Mouse (Mus musculus) lung, embryonic 16.5 days (tissue): ENCODE measurements around the gene Mgst2. TPM values are rescaled to one million over a fixed set of nuclear protein-coding genes. Genes with fewer than 3 reads are reported as not detected.

ENCODE experiments used
- ATAC-seq: fragments of 200-750 bp; cut with Nextera tagmentation; 2 replicates; pipeline ENCODE4 v1.8.0; 2017; ENCODE audit warnings: low read depth, mild to moderate bottlenecking, moderate library complexity
- H3K27ac ChIP-seq: fragments of 300-500 bp; sonication (generic); 2 replicates; pipeline ENCODE4 v1.5.1; 2014; ENCODE audit warnings: mild to moderate bottlenecking, control low read depth, low read length
- H3K27me3 ChIP-seq: fragments of 300-500 bp; sonication (generic); 2 replicates; pipeline ENCODE4 v1.6.1; 2014; ENCODE audit warnings: low read depth, low read length, mixed read lengths; ENCODE audit not compliant: control insufficient read depth, insufficient read depth
- H3K36me3 ChIP-seq: fragments of 300-500 bp; sonication (generic); 2 replicates; pipeline ENCODE4 v1.6.1; 2014; ENCODE audit warnings: low read length; ENCODE audit not compliant: control insufficient read depth, insufficient read depth
- H3K4me1 ChIP-seq: fragments of 300-500 bp; sonication (generic); replicated peaks from 2 replicates; pipeline ENCODE4 v1.6.1; 2014; ENCODE audit warnings: low read length, mixed read lengths; ENCODE audit not compliant: control insufficient read depth, insufficient read depth
- H3K4me2 ChIP-seq: fragments of 300-500 bp; sonication (generic); 2 replicates; pipeline ENCODE4 v1.6.1; 2014; ENCODE audit warnings: low read depth, low read length, control low read depth
- H3K4me3 ChIP-seq: fragments of 300-500 bp; sonication (generic); 2 replicates; pipeline ENCODE4 v1.5.1; 2014; ENCODE audit warnings: mild to moderate bottlenecking, low read length, control low read depth
- H3K9ac ChIP-seq: fragments of 300-500 bp; sonication (generic); 2 replicates; pipeline ENCODE4 v1.6.1; 2014; ENCODE audit warnings: low read length, control low read depth
- H3K9me3 ChIP-seq: fragments of 300-500 bp; sonication (generic); 2 replicates; pipeline ENCODE4 v1.6.1; 2016; ENCODE audit warnings: low read length; ENCODE audit not compliant: control insufficient read depth
- WGBS: fragments of 180-500 bp; shearing (Covaris S2); extraction: QIAGEN DNeasy Blood & Tissue Kit; methylation state at CpG from one replicate; pipeline ENCODE4 v1.1.7; 2014; 5-methylcytosine and 5-hydroxymethylcytosine counted together
- polyA plus RNA-seq: library from polyadenylated mRNA; unstranded; fragments of >200 nt; fragmentation: Nextera tagmentation; extraction: Ambion mirVana; gene quantifications from 2 replicates; pipeline ENCODE4 v1.2.1, GENCODE M21; 2015

Mgst2 gene
- polyA plus RNA-seq, 1 experiment from 2014 or later, result 5.4 TPM

DNA sequence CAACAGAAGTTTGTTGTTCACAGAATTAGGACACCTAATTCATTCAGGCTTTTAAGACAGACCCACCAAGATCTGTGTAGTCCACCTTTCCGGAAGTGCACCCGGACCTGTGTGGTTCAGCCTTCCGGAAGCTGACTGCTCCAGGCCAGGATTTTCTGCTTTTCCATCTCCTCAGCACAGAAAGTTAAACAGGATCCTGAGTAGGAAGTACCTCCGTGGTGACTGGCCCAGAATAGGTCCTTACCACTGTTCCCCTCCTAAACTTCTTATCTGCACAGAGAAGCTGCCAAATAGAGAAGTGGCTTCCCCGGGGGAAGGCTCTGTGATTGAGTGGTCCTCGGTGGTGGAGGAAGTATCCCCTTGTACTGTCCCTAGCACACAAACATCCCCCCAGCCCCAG lies 2.4 kb downstream of the Mgst2 start:
- H3K27ac ChIP-seq, result peak overlapping the region; percentile 58
- H3K4me3 ChIP-seq, result no peak overlapping the region
- no peaks in the 10 kb centered on the region for H3K9me3 ChIP-seq
- no peaks in the 10 kb centered on the region for H3K36me3 ChIP-seq
- 27% methylated on average over 6 of the region's 6 CpGs for WGBS
- H3K4me2 ChIP-seq, result 0 out of 2 replicates have a peak overlapping the region, but pooled peaks have one; percentile 25
- ATAC-seq, result 0 out of 2 replicates have a peak, but pooled peaks have one; percentile 12
- no peaks in the 10 kb centered on the region for H3K27me3 ChIP-seq
- peaks cover 14% of the 10 kb centered on the region for H3K4me1 ChIP-seq
- no peak overlapping the region for H3K9ac ChIP-seq

- ATAC-seq, result 0 out of 2 replicates have a peak, but pooled peaks have one; percentile 35
- Histone ChIP-seq H3K36me3 (no peaks in the 10 kb centered on the region), H3K9ac (no peak overlapping the region), H3K27me3 (no peaks in the 10 kb centered on the region), H3K4me2 (no peak overlapping the region), H3K9me3 (no peaks in the 10 kb centered on the region), H3K27ac (peak overlapping the region; percentile 23; the same call in 1 of the 2 replicates), H3K4me3 (no peak overlapping the region), H3K4me1 (no peaks in the 10 kb centered on the region; the same call in 1 of the 2 replicates)
- WGBS, result 49% methylated on average over 2 of the region's 2 CpGs
Measured at GRCm38 (mm10) chr3:51668607-51669006, 8.4 kb downstream of the Mgst2 start.

DNA sequence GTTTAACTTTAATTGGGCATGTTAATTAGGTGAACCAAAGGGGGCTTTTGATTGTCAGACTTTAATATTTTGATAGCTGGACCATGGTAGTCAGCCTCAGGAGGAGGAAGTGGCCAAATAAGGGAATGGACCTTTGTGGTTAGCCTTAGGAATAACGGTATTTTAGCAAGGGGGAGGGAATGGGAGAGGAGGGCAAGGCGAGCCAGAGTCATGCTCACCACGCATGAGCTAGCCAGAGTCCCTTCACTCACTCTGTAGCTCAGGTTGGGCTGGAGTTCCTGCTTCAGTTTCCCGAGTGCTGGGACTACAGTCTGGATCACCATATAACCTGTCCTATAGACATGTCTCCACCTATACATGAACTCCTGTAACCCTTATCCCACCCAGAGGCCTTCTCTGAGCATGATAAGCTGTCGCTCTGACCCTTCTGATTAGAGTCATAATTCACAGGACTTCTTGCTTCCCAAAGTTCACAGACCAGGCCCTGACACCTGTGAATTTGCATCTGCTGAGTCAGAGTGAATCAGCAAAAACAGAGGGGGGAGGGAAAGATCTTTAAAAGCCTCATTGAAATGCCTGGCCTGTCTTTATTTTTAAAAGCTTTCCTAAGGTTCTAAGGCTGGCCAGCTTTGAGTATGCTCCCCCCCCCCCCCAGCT lies 10.4 kb downstream of the Mgst2 start:
- ATAC-seq, result no peak
- no peaks in the 10 kb centered on the region for H3K27me3 ChIP-seq
- H3K4me3 ChIP-seq, result no peak overlapping the region
- no peaks in the 10 kb centered on the region; the same call in 1 of the 2 replicates for H3K4me1 ChIP-seq
- H3K36me3 ChIP-seq, result no peaks in the 10 kb centered on the region
- WGBS, result 64% methylated on average over 5 of the region's 5 CpGs
- H3K4me2 ChIP-seq, result no peak overlapping the region
- H3K27ac ChIP-seq, result no peak overlapping the region
- H3K9me3 ChIP-seq, result no peaks in the 10 kb centered on the region
- no peak overlapping the region for H3K9ac ChIP-seq

DNA sequence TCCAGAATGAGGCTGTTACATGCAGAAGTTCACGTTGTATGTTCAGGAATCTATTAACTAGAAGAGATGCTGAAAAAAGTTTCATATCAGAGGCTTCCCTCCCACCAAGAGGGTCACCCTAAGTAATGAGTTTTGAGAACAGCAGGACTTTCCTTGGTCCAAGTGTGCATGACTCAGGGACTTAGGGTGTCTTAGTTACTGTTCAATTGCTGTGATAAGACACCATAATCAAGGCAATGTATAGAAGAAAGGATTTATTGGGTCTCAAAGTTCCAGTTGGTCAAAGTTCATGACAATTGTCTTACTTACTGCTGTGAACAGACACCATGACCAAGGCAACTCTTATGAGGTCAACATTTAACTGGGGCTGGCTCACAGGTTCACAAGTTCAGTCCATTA lies 10.9 kb downstream of the Mgst2 start:
- 75% methylated on average over 1 of the region's 1 CpGs for WGBS
- no peaks in the 10 kb centered on the region for H3K27me3 ChIP-seq
- H3K27ac ChIP-seq, result no peak overlapping the region
- H3K9ac ChIP-seq, result no peak overlapping the region
- H3K36me3 ChIP-seq, result no peaks in the 10 kb centered on the region
- ATAC-seq, result no peak
- H3K9me3 ChIP-seq, result no peaks in the 10 kb centered on the region
- no peak overlapping the region for H3K4me3 ChIP-seq
- H3K4me1 ChIP-seq, result no peaks in the 10 kb centered on the region; the same call in 1 of the 2 replicates
- no peak overlapping the region for H3K4me2 ChIP-seq

DNA sequence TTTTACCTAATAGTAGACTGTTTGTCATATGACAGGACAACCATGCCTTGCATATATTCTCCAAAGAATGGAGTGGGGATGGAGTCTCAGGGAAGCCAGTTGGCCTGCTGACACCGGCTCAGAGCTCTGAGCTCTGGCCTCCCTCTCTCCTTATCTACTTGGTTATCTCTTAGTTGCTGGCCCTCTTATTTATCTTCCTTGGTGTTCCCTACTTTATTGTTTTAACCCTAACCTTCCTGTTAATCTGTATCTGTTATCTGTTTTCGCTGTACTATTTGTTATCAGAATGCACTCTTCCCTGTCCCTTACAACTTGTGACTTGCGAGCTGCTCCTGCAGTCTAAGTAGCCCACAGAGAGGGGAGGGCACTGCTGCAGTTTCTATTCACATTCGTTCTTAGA lies 12.5 kb downstream of the Mgst2 start:
- ATAC-seq, result no peak
- H3K9ac ChIP-seq, result no peak overlapping the region
- H3K4me3 ChIP-seq, result no peak overlapping the region
- no peaks in the 10 kb centered on the region; the same call in 1 of the 2 replicates for H3K4me1 ChIP-seq
- no peaks in the 10 kb centered on the region for H3K9me3 ChIP-seq
- no peaks in the 10 kb centered on the region for H3K36me3 ChIP-seq
- WGBS, result 43% methylated on average over 4 of the region's 4 CpGs
- no peak overlapping the region for H3K27ac ChIP-seq
- no peaks in the 10 kb centered on the region for H3K27me3 ChIP-seq
- H3K4me2 ChIP-seq, result no peak overlapping the region

- H3K4me2 ChIP-seq, result no peak overlapping the region
- ATAC-seq, result peak; percentile 59
Measured at GRCm38 (mm10) chr3:51673408-51674086, 13.4 kb downstream of the Mgst2 start.

GRCm38 (mm10) chr3:51674963-51675362 lies 14.8 kb downstream of the Mgst2 start:
- no peak overlapping the region for H3K9ac ChIP-seq
- H3K27me3 ChIP-seq, result no peaks in the 10 kb centered on the region
- no peaks in the 10 kb centered on the region for H3K4me1 ChIP-seq
- no peak overlapping the region for H3K4me3 ChIP-seq
- H3K36me3 ChIP-seq, result no peaks in the 10 kb centered on the region
- WGBS, result 75% methylated on average over 3 of the region's 3 CpGs
- ATAC-seq, result no peak
- no peaks in the 10 kb centered on the region for H3K9me3 ChIP-seq
- H3K4me2 ChIP-seq, result no peak overlapping the region
- H3K27ac ChIP-seq, result no peak overlapping the region

More at GRCm38 (mm10) chr3:51673408-51674086, 13.4 kb downstream of the Mgst2 start:
- H3K4me3 ChIP-seq, result no peak overlapping the region
- 64% methylated on average over 21 of the region's 21 CpGs for WGBS
- H3K9ac ChIP-seq, result no peak overlapping the region
- H3K27ac ChIP-seq, result no peak overlapping the region
- no peaks in the 10 kb centered on the region for H3K27me3 ChIP-seq
- H3K36me3 ChIP-seq, result no peaks in the 10 kb centered on the region
- H3K4me1 ChIP-seq, result no peaks in the 10 kb centered on the region; the same call in 1 of the 2 replicates
- no peaks in the 10 kb centered on the region for H3K9me3 ChIP-seq

DNA sequence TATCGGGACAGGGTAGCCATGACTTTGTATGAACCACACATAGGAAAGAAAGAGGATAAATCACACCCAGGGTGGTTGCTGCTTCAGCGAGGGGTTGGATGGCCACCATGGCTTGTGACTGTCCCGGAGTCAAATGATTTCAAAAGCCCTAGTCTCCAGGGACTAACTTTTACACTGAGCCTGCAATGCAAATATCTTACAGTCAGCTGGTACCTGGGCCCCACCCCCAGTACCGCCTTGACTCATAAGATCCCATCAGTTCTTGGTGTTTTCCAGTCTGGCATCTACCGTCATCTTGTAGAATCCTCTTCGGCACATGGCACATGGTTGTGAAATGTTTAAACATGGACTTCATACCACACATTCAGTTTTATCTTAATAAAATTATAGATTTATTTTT lies 25.4 kb downstream of the Mgst2 start:
- H3K9ac ChIP-seq, result no peak overlapping the region
- no peak for ATAC-seq
- H3K4me1 ChIP-seq, result no peaks in the 10 kb centered on the region
- peaks cover 23% of the 10 kb centered on the region for H3K36me3 ChIP-seq
- no peak overlapping the region for H3K4me3 ChIP-seq
- H3K27me3 ChIP-seq, result no peaks in the 10 kb centered on the region
- WGBS, result 92% methylated on average over 6 of the region's 6 CpGs
- H3K4me2 ChIP-seq, result no peak overlapping the region
- H3K9me3 ChIP-seq, result no peaks in the 10 kb centered on the region
- H3K27ac ChIP-seq, result no peak overlapping the region

GRCm38 (mm10) chr3:51686316-51686715 lies 26.2 kb downstream of the Mgst2 start:
- 90% methylated on average over 6 of the region's 6 CpGs for WGBS
- H3K4me3 ChIP-seq, result no peak overlapping the region
- H3K9ac ChIP-seq, result no peak overlapping the region
- ATAC-seq, result no peak
- H3K36me3 ChIP-seq, result peaks cover 25% of the 10 kb centered on the region
- no peak overlapping the region for H3K27ac ChIP-seq
- H3K4me2 ChIP-seq, result no peak overlapping the region
- no peaks in the 10 kb centered on the region for H3K27me3 ChIP-seq
- H3K9me3 ChIP-seq, result no peaks in the 10 kb centered on the region
- H3K4me1 ChIP-seq, result no peaks in the 10 kb centered on the region
